Comparison of ENCODE assay signal across 17 mouse cellular contexts in the genomic region with DNA sequence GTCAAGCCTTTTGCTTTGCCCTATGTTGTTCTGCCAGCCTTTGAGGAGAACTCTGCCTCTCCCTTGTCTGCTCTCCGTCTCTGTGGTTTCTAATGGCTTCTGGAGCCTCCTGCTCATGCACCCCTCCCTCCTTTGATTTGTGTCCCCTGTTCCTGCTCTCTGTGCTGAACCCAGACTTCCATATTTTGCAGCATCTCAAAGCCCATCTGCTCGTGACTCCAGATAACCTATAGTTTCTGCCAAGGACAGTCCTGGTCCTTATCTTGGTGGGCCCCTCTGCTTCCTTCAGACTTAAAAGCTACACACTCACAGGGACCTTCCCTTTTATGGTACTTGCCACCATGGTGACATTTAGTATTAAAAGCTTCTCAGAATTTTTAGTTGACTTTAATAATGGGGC.
DNase-seq lines count a peak whose midpoint lies in the region; ATAC-seq lines count a peak whose summit lies in the region.
"Had no signal": no experiment of that assay in that cellular context is flagged by ENCODE, and none has a peak within 500 bp of the region (broad histone marks: within the 10 kb centered on the region; RNA-seq: fewer than 3 reads in every experiment).

No protein-coding gene starts in this region.

- H3K27me3 ChIP-seq in erythroblast, embryonic 14.5 days (ENCODE audit: control insufficient read depth) = no peaks in the 10 kb centered on the region
- H3K27me3 ChIP-seq in liver, embryonic 15.5 days = no peaks in the 10 kb centered on the region
- H3K27me3 ChIP-seq in hindbrain, embryonic 12.5 days = no peaks in the 10 kb centered on the region
- no peaks in the 10 kb centered on the region for H3K27me3 ChIP-seq in embryonic facial prominence, embryonic 10.5 days (replicated peaks; ENCODE audit: low read depth, poor library complexity, severe bottlenecking)
- H3K27me3 ChIP-seq: forebrain, embryonic 13.5 days; limb, embryonic 15.5 days had no signal

- no peak overlapping the region for H3K9ac ChIP-seq in liver, embryonic 15.5 days
- no peak overlapping the region for H3K9ac ChIP-seq in hindbrain, embryonic 12.5 days
- H3K9ac ChIP-seq: forebrain, embryonic 13.5 days; limb, embryonic 15.5 days had no signal

- H3K36me3 ChIP-seq in erythroblast, embryonic 14.5 days (ENCODE audit: control insufficient read depth) = peaks cover 30% of the 10 kb centered on the region
- H3K36me3 ChIP-seq in liver, embryonic 15.5 days (replicated peaks) = 0 out of 2 replicates have a peak, but pooled peaks cover 3% of the 10 kb centered on the region
- H3K36me3 ChIP-seq in hindbrain, embryonic 12.5 days = 0 out of 2 replicates have a peak, but pooled peaks cover 4% of the 10 kb centered on the region
- peaks cover 17% of the 10 kb centered on the region; the same call in 1 of the 2 replicates for H3K36me3 ChIP-seq in embryonic facial prominence, embryonic 10.5 days (replicated peaks)
- H3K36me3 ChIP-seq: limb, embryonic 15.5 days had no signal

- ATAC-seq in CD4-positive, CD25-positive, alpha-beta regulatory T cell, adult 4 months = peak; percentile 25
- peak; percentile 88 for ATAC-seq in liver, embryonic 15.5 days (ENCODE audit: insufficient read depth)
- no peak for ATAC-seq in hindbrain, embryonic 12.5 days (ENCODE audit: low FRiP score)
- ATAC-seq: forebrain, embryonic 13.5 days; lung, postnatal 0 days; midbrain, embryonic 16.5 days had no signal

- intact Hi-C loops in left cerebral cortex, postnatal 4 days (cut with DNase I) = loop anchor here (5.0 kb wide), 1 partner anchor 100 kb away; no protein-coding TSS in a partner anchor

- peak overlapping the region; percentile 3 for H3K4me3 ChIP-seq in erythroblast, embryonic 14.5 days (replicated peaks)
- H3K4me3 ChIP-seq in liver, embryonic 15.5 days (replicated peaks) = no peak overlapping the region
- no peak overlapping the region for H3K4me3 ChIP-seq in hindbrain, embryonic 12.5 days
- no peak overlapping the region for H3K4me3 ChIP-seq in embryonic facial prominence, embryonic 10.5 days
- H3K4me3 ChIP-seq: forebrain, embryonic 13.5 days; heart, adult 2 months; limb, embryonic 15.5 days had no signal

- WGBS in liver, embryonic 15.5 days (ENCODE audit: insufficient replicate concordance) = 9% methylated on average over 2 of the region's 2 CpGs
- WGBS in hindbrain, embryonic 12.5 days = 84% methylated on average over 2 of the region's 2 CpGs
- 84% methylated on average over 2 of the region's 2 CpGs for WGBS in embryonic facial prominence, embryonic 10.5 days

- peaks cover 48% of the 10 kb centered on the region for H3K4me1 ChIP-seq in erythroblast, embryonic 14.5 days (ENCODE audit: control insufficient read depth)
- peaks cover 38% of the 10 kb centered on the region for H3K4me1 ChIP-seq in liver, embryonic 15.5 days (replicated peaks)
- H3K4me1 ChIP-seq in hindbrain, embryonic 12.5 days = peaks cover 19% of the 10 kb centered on the region
- peaks cover 27% of the 10 kb centered on the region for H3K4me1 ChIP-seq in embryonic facial prominence, embryonic 10.5 days
- H3K4me1 ChIP-seq: forebrain, embryonic 13.5 days; limb, embryonic 15.5 days had no signal

- peak overlapping the region; percentile 53 for H3K27ac ChIP-seq in liver, embryonic 15.5 days (replicated peaks)
- H3K27ac ChIP-seq in hindbrain, embryonic 12.5 days = no peak overlapping the region
- no peak overlapping the region for H3K27ac ChIP-seq in embryonic facial prominence, embryonic 10.5 days (replicated peaks)
- H3K27ac ChIP-seq: forebrain, embryonic 13.5 days; heart, adult 2 months; limb, embryonic 15.5 days had no signal

- DNase-seq in 416B (ENCODE audit: low read depth) = peak; percentile 16
- DNase-seq in left cerebral cortex, postnatal 4 days = no peak
- DNase-seq in embryonic facial prominence, embryonic 10.5 days (ENCODE audit: low spot score) = no peak
- DNase-seq: cerebellum, postnatal 10 days; heart, adult 2 months; kidney, adult 2 months; kidney, postnatal 10 days; right cerebral cortex, postnatal 14 days; thymus, postnatal 25 days had no signal

- H3K9me3 ChIP-seq in erythroblast, embryonic 14.5 days (ENCODE audit: control insufficient read depth, low read length) = no peaks in the 10 kb centered on the region
- no peaks in the 10 kb centered on the region for H3K9me3 ChIP-seq in liver, embryonic 15.5 days (replicated peaks)
- H3K9me3 ChIP-seq in hindbrain, embryonic 12.5 days (replicated peaks) = no peaks in the 10 kb centered on the region
- no peaks in the 10 kb centered on the region for H3K9me3 ChIP-seq in embryonic facial prominence, embryonic 10.5 days
- H3K9me3 ChIP-seq: forebrain, embryonic 13.5 days; limb, embryonic 15.5 days had no signal

- peak overlapping the region; percentile 50 for H3K4me2 ChIP-seq in liver, embryonic 15.5 days
- no peak overlapping the region for H3K4me2 ChIP-seq in hindbrain, embryonic 12.5 days (replicated peaks)
- H3K4me2 ChIP-seq: forebrain, embryonic 13.5 days; limb, embryonic 15.5 days had no signal
